Mouse (Mus musculus): ENCODE data around the gene Hist3h2a. TPM values are rescaled to one million over a fixed set of nuclear protein-coding genes. Genes with fewer than 3 reads are reported as not detected.

The Hist3h2a gene
- polyA plus RNA-seq, 2 experiments, result 25.4 to 28.2 TPM

GRCm38 (mm10) chr11:58958536-58958935 lies 4.1 kb downstream of the Hist3h2a start:
- Histone ChIP-seq H3K27ac (replicated peaks; ENCODE audit: low read depth, low read length) (no peak overlapping the region), H3K9me3 (ENCODE audit: control insufficient read depth, low read length) (no peaks in the 10 kb centered on the region), H3K36me3 (ENCODE audit: control insufficient read depth, insufficient read depth, low read length) (peaks cover 9% of the 10 kb centered on the region), H3K4me1 (ENCODE audit: control insufficient read depth, insufficient read depth, low read length) (peaks cover 20% of the 10 kb centered on the region; the same call in 1 of the 2 replicates), H3K9ac (ENCODE audit: low read depth, low read length, severe bottlenecking) (no peak overlapping the region), H3K4me2 (replicated peaks; ENCODE audit: low read depth, low read length, severe bottlenecking) (no peak overlapping the region), H3K4me3 (replicated peaks; ENCODE audit: low read length) (no peak overlapping the region), H3K27me3 (ENCODE audit: control insufficient read depth, insufficient read depth, low read length) (0 out of 2 replicates have a peak, but pooled peaks cover 4% of the 10 kb centered on the region)
- no peak for DNase-seq (ENCODE audit: low spot score)
- 82% methylated on average over 6 of the region's 6 CpGs for WGBS
- no peak for TF ChIP-seq POLR2A (IDR thresholded peaks at IDR 0.05; ENCODE audit: borderline replicate concordance, extremely low read depth, insufficient read depth, insufficient read length)
- ATAC-seq (ENCODE audit: low FRiP score, low read depth), result no peak

GRCm38 (mm10) chr11:58959186-58959825 lies 4.8 kb downstream of the Hist3h2a start:
- Histone ChIP-seq H3K27ac (replicated peaks; ENCODE audit: low read depth, low read length) (no peak overlapping the region), H3K27me3 (ENCODE audit: control insufficient read depth, insufficient read depth, low read length) (0 out of 2 replicates have a peak, but pooled peaks cover 4% of the 10 kb centered on the region), H3K9ac (ENCODE audit: low read depth, low read length, severe bottlenecking) (0 out of 2 replicates have a peak overlapping the region, but pooled peaks have one; percentile 34), H3K4me3 (replicated peaks; ENCODE audit: low read length) (peak overlapping the region; percentile 44), H3K9me3 (ENCODE audit: control insufficient read depth, low read length) (no peaks in the 10 kb centered on the region), H3K4me2 (replicated peaks; ENCODE audit: low read depth, low read length, severe bottlenecking) (peak overlapping the region; percentile 86), H3K4me1 (ENCODE audit: control insufficient read depth, insufficient read depth, low read length) (peaks cover 20% of the 10 kb centered on the region; the same call in 1 of the 2 replicates), H3K36me3 (ENCODE audit: control insufficient read depth, insufficient read depth, low read length) (peaks cover 9% of the 10 kb centered on the region)
- 33% methylated on average over 15 of the region's 15 CpGs for WGBS
- DNase-seq (ENCODE audit: low spot score) (no peak), ATAC-seq (ENCODE audit: low FRiP score, low read depth) (no peak)
- TF ChIP-seq POLR2A (IDR thresholded peaks at IDR 0.05; ENCODE audit: borderline replicate concordance, extremely low read depth, insufficient read depth, insufficient read length), result no peak

GRCm38 (mm10) chr11:58959921-58960465 lies 5.5 kb downstream of the Hist3h2a start:
- H3K4me3 ChIP-seq (replicated peaks; ENCODE audit: low read length), result peak overlapping the region; percentile 44
- H3K36me3 ChIP-seq (ENCODE audit: control insufficient read depth, insufficient read depth, low read length), result peaks cover 9% of the 10 kb centered on the region
- H3K9ac ChIP-seq (ENCODE audit: low read depth, low read length, severe bottlenecking), result peak overlapping the region; percentile 34; the same call in 1 of the 2 replicates
- DNase-seq (ENCODE audit: low spot score) (peak; percentile 84), ATAC-seq (ENCODE audit: low FRiP score, low read depth) (peak; percentile 85)
- peak overlapping the region; percentile 86 for H3K4me2 ChIP-seq (replicated peaks; ENCODE audit: low read depth, low read length, severe bottlenecking)
- 3% methylated on average over 40 of the region's 40 CpGs for WGBS
- H3K27ac ChIP-seq (replicated peaks; ENCODE audit: low read depth, low read length), result no peak overlapping the region
- no peaks in the 10 kb centered on the region for H3K9me3 ChIP-seq (ENCODE audit: control insufficient read depth, low read length)
- H3K4me1 ChIP-seq (ENCODE audit: control insufficient read depth, insufficient read depth, low read length), result peaks cover 20% of the 10 kb centered on the region; the same call in 1 of the 2 replicates
- 0 out of 2 replicates have a peak, but pooled peaks cover 4% of the 10 kb centered on the region for H3K27me3 ChIP-seq (ENCODE audit: control insufficient read depth, insufficient read depth, low read length)
- TF ChIP-seq POLR2A (IDR thresholded peaks at IDR 0.05; ENCODE audit: borderline replicate concordance, extremely low read depth, insufficient read depth, insufficient read length), result no peak

- TF ChIP-seq POLR2A (IDR thresholded peaks at IDR 0.05; ENCODE audit: borderline replicate concordance, extremely low read depth, insufficient read depth, insufficient read length), result no peak
- Histone ChIP-seq H3K27me3 (ENCODE audit: control insufficient read depth, insufficient read depth, low read length) (0 out of 2 replicates have a peak, but pooled peaks cover 4% of the 10 kb centered on the region), H3K4me2 (replicated peaks; ENCODE audit: low read depth, low read length, severe bottlenecking) (no peak overlapping the region), H3K4me1 (ENCODE audit: control insufficient read depth, insufficient read depth, low read length) (peaks cover 14% of the 10 kb centered on the region; the same call in 1 of the 2 replicates), H3K36me3 (ENCODE audit: control insufficient read depth, insufficient read depth, low read length) (peaks cover 9% of the 10 kb centered on the region), H3K4me3 (replicated peaks; ENCODE audit: low read length) (no peak overlapping the region), H3K27ac (replicated peaks; ENCODE audit: low read depth, low read length) (no peak overlapping the region), H3K9ac (ENCODE audit: low read depth, low read length, severe bottlenecking) (no peak overlapping the region), H3K9me3 (ENCODE audit: control insufficient read depth, low read length) (no peaks in the 10 kb centered on the region)
- ATAC-seq (ENCODE audit: low FRiP score, low read depth), result no peak
- no peak for DNase-seq (ENCODE audit: low spot score)
- 58% methylated on average over 50 of the region's 50 CpGs for WGBS
Observed at GRCm38 (mm10) chr11:58961364-58962177, 7.1 kb downstream of the Hist3h2a start.

- Histone ChIP-seq H3K9ac (ENCODE audit: low read depth, low read length, severe bottlenecking) (no peak overlapping the region), H3K4me1 (ENCODE audit: control insufficient read depth, insufficient read depth, low read length) (0 out of 2 replicates have a peak, but pooled peaks cover 2% of the 10 kb centered on the region), H3K4me3 (replicated peaks; ENCODE audit: low read length) (no peak overlapping the region), H3K27me3 (ENCODE audit: control insufficient read depth, insufficient read depth, low read length) (0 out of 2 replicates have a peak, but pooled peaks cover 4% of the 10 kb centered on the region), H3K36me3 (ENCODE audit: control insufficient read depth, insufficient read depth, low read length) (no peaks in the 10 kb centered on the region), H3K9me3 (ENCODE audit: control insufficient read depth, low read length) (no peaks in the 10 kb centered on the region), H3K27ac (replicated peaks; ENCODE audit: low read depth, low read length) (no peak overlapping the region), H3K4me2 (replicated peaks; ENCODE audit: low read depth, low read length, severe bottlenecking) (no peak overlapping the region)
- DNase-seq (ENCODE audit: low spot score), result no peak
- WGBS, result 36% methylated on average over 17 of the region's 17 CpGs
- ATAC-seq (ENCODE audit: low FRiP score, low read depth), result no peak
- TF ChIP-seq POLR2A (IDR thresholded peaks at IDR 0.05; ENCODE audit: borderline replicate concordance, extremely low read depth, insufficient read depth, insufficient read length), result no peak
Observed at GRCm38 (mm10) chr11:58963543-58963942, 9.1 kb downstream of the Hist3h2a start.
